In genomic region chr10:75667115-75667910, GRCm38 (mm10) we compare ENCODE assay signal across 8 mouse cellular contexts. TPM values are rescaled to one million over a fixed set of nuclear protein-coding genes. Genes with fewer than 3 reads are reported as not detected.
A peak's percentile ranks its signal among the peaks of the same experiment; 100 is the strongest.
DNase-seq lines count a peak whose midpoint lies in the region; ATAC-seq and TF ChIP-seq lines count a peak whose summit lies in the region.

No protein-coding gene starts in this region.

- no peaks in the 10 kb centered on the region for H3K9me3 ChIP-seq in hindbrain, embryonic 16.5 days (ENCODE audit: control insufficient read depth, low read length)
- no peaks in the 10 kb centered on the region for H3K9me3 ChIP-seq in megakaryocyte, embryonic 14.5 days

- TF ChIP-seq POLR2A in cortical plate, adult 2 months (IDR thresholded peaks at IDR 0.05; ENCODE audit: extremely low read depth, insufficient read depth, low read length): no peak; the same call in 1 of the 2 replicates

- peak overlapping the region; percentile 72 for H3K9ac ChIP-seq in hindbrain, embryonic 16.5 days (ENCODE audit: low read depth, low read length)

- peak overlapping the region; percentile 92 for H3K4me2 ChIP-seq in hindbrain, embryonic 16.5 days (ENCODE audit: low read length)

- H3K4me1 ChIP-seq in cortical plate, adult 2 months (ENCODE audit: control insufficient read depth, insufficient read depth, low read length): peaks cover 4% of the 10 kb centered on the region; the same call in 1 of the 2 replicates
- H3K4me1 ChIP-seq in hindbrain, embryonic 16.5 days (ENCODE audit: control insufficient read depth, insufficient read depth, low read depth, low read length): peaks cover 30% of the 10 kb centered on the region
- H3K4me1 ChIP-seq in megakaryocyte, embryonic 14.5 days: peaks cover 52% of the 10 kb centered on the region

- peak; percentile 64 for ATAC-seq in hindbrain, embryonic 16.5 days

- H3K4me3 ChIP-seq in cortical plate, adult 2 months (ENCODE audit: insufficient read depth, low read length): peak overlapping the region; percentile 59
- peak overlapping the region; percentile 78 for H3K4me3 ChIP-seq in gastrocnemius, adult 2 months
- H3K4me3 ChIP-seq in hindbrain, embryonic 16.5 days (ENCODE audit: low read length): peak overlapping the region; percentile 53
- H3K4me3 ChIP-seq in megakaryocyte, embryonic 14.5 days (replicated peaks): peak overlapping the region; percentile 96

- peak overlapping the region; percentile 86 for H3K27ac ChIP-seq in cortical plate, adult 2 months (ENCODE audit: insufficient read depth, low read length)
- peak overlapping the region; percentile 87 for H3K27ac ChIP-seq in gastrocnemius, adult 2 months
- H3K27ac ChIP-seq in hindbrain, embryonic 16.5 days (ENCODE audit: low read depth, low read length): peak overlapping the region; percentile 81

- intact Hi-C loops in gastrocnemius, adult 2 months (cut with DNase I): no loop called here
- intact Hi-C loops in left cerebral cortex, postnatal 10 days (cut with DNase I): no loop called here

- H3K36me3 ChIP-seq in hindbrain, embryonic 16.5 days (ENCODE audit: control insufficient read depth, insufficient read depth, low read length): no peaks in the 10 kb centered on the region; the same call in 1 of the 2 replicates
- H3K36me3 ChIP-seq in megakaryocyte, embryonic 14.5 days (replicated peaks; ENCODE audit: low read length): peaks cover 67% of the 10 kb centered on the region

- no peak for TF ChIP-seq CTCF in cortical plate, adult 2 months (IDR thresholded peaks at IDR 0.05; ENCODE audit: extremely low read depth, insufficient read depth, low read length)
- no peak for TF ChIP-seq CTCF in gastrocnemius, adult 2 months (IDR thresholded peaks at IDR 0.05)

- peak; percentile 73 to 90 for DNase-seq in adrenal gland, adult (ENCODE audit: inconsistent age in 2 of 2, low spot score in 1 of 2)
- peak; percentile 86 for DNase-seq in gastrocnemius, adult 2 months
- peak; percentile 81 to 88 for DNase-seq in left cerebral cortex, postnatal 10 days (ENCODE audit: extremely low spot score in 1 of 2, low spot score in 2 of 2)
- peak; percentile 85 for DNase-seq in right cerebral cortex, postnatal 14 days
- DNase-seq in urinary bladder, postnatal 36 days (ENCODE audit: low spot score in 2 of 2): peak; percentile 63 to 77

- WGBS in hindbrain, embryonic 16.5 days: 1% methylated on average over 62 of the region's 63 CpGs

- H3K27me3 ChIP-seq in hindbrain, embryonic 16.5 days (replicated peaks; ENCODE audit: control insufficient read depth, insufficient read depth, low read length): no peaks in the 10 kb centered on the region
- H3K27me3 ChIP-seq in megakaryocyte, embryonic 14.5 days (replicated peaks): peaks cover 37% of the 10 kb centered on the region

RNA-seq across cellular contexts. Expression of gene Susd2, which starts 23.5 kb away (rescaled TPM):
- polyA plus RNA-seq in cortical plate, adult 2 months (2012; rRNA removed): 8.9 and 10.9 TPM in 2 replicates
- total RNA-seq in gastrocnemius, adult 2 months (2021): 1 to 10 TPM; 1.0 to 2.4 TPM
- polyA plus RNA-seq in hindbrain, embryonic 16.5 days (2015; fragmentation: Nextera tagmentation; extraction: Ambion mirVana): 10.5 and 11.9 TPM in 2 replicates
- 1 to 10 TPM; 3.5 to 3.8 TPM for total RNA-seq in left cerebral cortex, postnatal 10 days (2021)
- 0.17 TPM in 1 of 2 replicates, not detected in the other for polyA plus RNA-seq in megakaryocyte, embryonic 14.5 days (2012; ENCODE audit: insufficient read depth, low replicate concordance)

Comparison
In these comparisons a context has a peak if more than half of its experiments do, and no peak if none do; other contexts are left out.
1. Peak in every context shown above with its lines: DNase-seq, ATAC-seq, H3K4me3 ChIP-seq and H3K27ac ChIP-seq.